Mouse (Mus musculus) stomach, embryonic 15.5 days (tissue): ENCODE measurements around the gene Naaladl1. TPM values are rescaled to one million over a fixed set of nuclear protein-coding genes. Genes with fewer than 3 reads are reported as not detected.

ENCODE experiments used
- ATAC-seq: fragments of 200-750 bp; cut with Nextera tagmentation; 2 replicates; pipeline ENCODE4 v1.8.0; 2017; ENCODE audit warnings: low read depth, moderate number of reproducible peaks, moderate TSS enrichment; ENCODE audit not compliant: insufficient read depth, low FRiP score
- H3K27ac ChIP-seq: fragments of 300-500 bp; sonication (generic); 2 replicates; pipeline ENCODE4 v1.5.1; 2015; ENCODE audit warnings: mild to moderate bottlenecking, inconsistent platforms
- H3K27me3 ChIP-seq: fragments of 300-500 bp; sonication (generic); replicated peaks from 2 replicates; pipeline ENCODE4 v1.6.1; 2015; ENCODE audit warnings: inconsistent platforms
- H3K36me3 ChIP-seq: fragments of 300-500 bp; sonication (generic); 2 replicates; pipeline ENCODE4 v1.6.1; 2015; ENCODE audit warnings: inconsistent platforms
- H3K4me1 ChIP-seq: fragments of 300-500 bp; sonication (generic); 2 replicates; pipeline ENCODE4 v1.6.1; 2015; ENCODE audit warnings: inconsistent platforms
- H3K4me2 ChIP-seq: fragments of 300-500 bp; sonication (generic); 2 replicates; pipeline ENCODE4 v1.6.1; 2015; ENCODE audit warnings: mild to moderate bottlenecking, inconsistent platforms
- H3K4me3 ChIP-seq: fragments of 300-500 bp; sonication (generic); replicated peaks from 2 replicates; pipeline ENCODE4 v1.5.1; 2015; ENCODE audit warnings: inconsistent platforms
- H3K9ac ChIP-seq: fragments of 300-500 bp; sonication (generic); 2 replicates; pipeline ENCODE4 v1.6.1; 2015; ENCODE audit warnings: inconsistent platforms
- H3K9me3 ChIP-seq: fragments of 300-500 bp; sonication (generic); 2 replicates; pipeline ENCODE4 v1.6.1; 2016; ENCODE audit warnings: inconsistent platforms
- WGBS: fragments of 180-500 bp; shearing (Covaris S2); methylation state at CpG from one replicate; pipeline ENCODE4 v1.1.7; 2015; 5-methylcytosine and 5-hydroxymethylcytosine counted together
- polyA plus RNA-seq: library from polyadenylated mRNA; unstranded; fragments of >200 nt; fragmentation: Nextera tagmentation; extraction: Ambion mirVana; gene quantifications from 2 replicates; pipeline ENCODE4 v1.2.1, GENCODE M21; 2015

The Naaladl1 gene
- polyA plus RNA-seq, 1 experiment from 2014 or later, result 5.9 TPM

DNA sequence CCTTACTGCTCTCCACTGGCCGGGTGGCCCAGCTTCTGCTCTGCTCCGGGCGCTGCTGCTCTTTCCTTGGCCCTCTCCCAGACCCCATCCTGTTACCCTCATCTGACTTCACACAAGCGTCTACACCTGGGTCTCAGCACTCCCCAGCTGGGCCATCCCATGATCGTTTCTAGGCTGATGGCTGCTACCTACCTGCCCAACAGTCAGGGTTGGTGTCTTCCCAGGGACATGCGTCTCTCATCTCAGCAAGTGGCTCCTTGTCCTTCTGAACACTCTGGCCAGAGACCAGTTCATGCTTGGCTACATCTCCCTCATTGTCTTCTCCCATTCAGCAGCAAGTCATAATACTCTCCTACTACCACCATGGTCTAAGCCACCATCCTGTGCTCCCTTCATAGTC lies 34.1 kb downstream of the Naaladl1 start:
- 94% methylated on average over 6 of the region's 6 CpGs for WGBS
- Histone ChIP-seq H3K4me1 (peaks cover 7% of the 10 kb centered on the region), H3K9ac (0 out of 2 replicates have a peak overlapping the region, but pooled peaks have one; percentile 84)

DNA sequence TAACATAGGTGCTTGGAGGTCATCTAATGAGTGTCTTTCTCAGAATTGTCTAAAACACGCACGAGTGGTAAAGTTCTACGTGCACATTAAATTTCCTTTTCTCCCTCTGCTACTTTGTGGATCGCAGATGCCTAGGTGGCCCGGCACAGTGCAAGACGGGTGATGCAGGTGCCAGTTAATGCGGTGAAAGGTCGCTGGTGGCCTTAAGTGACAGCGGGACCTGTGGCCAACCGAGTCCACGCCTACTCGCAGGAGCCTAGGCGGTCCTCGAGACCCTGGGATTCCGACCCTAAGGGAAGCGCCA lies 34.7 kb downstream of the Naaladl1 start:
- H3K4me3 ChIP-seq, result peak overlapping the region; percentile 78
- H3K9me3 ChIP-seq, result no peaks in the 10 kb centered on the region
- H3K27me3 ChIP-seq, result no peaks in the 10 kb centered on the region
- peaks cover 7% of the 10 kb centered on the region for H3K4me1 ChIP-seq
- H3K36me3 ChIP-seq, result peaks cover 5% of the 10 kb centered on the region; the same call in 1 of the 2 replicates
- H3K9ac ChIP-seq, result peak overlapping the region; percentile 84
- 4% methylated on average over 16 of the region's 16 CpGs for WGBS
- peak overlapping the region; percentile 96 for H3K27ac ChIP-seq
- ATAC-seq, result no peak
- H3K4me2 ChIP-seq, result peak overlapping the region; percentile 88

More for the DNA sequence above, 34.1 kb downstream of the Naaladl1 start:
- peak overlapping the region; percentile 96; the same call in 1 of the 2 replicates for H3K27ac ChIP-seq
- peak overlapping the region; percentile 88 for H3K4me2 ChIP-seq
- no peaks in the 10 kb centered on the region for H3K9me3 ChIP-seq
- H3K27me3 ChIP-seq, result no peaks in the 10 kb centered on the region
- peaks cover 5% of the 10 kb centered on the region; the same call in 1 of the 2 replicates for H3K36me3 ChIP-seq
- no peak for ATAC-seq
- peak overlapping the region; percentile 78 for H3K4me3 ChIP-seq

DNA sequence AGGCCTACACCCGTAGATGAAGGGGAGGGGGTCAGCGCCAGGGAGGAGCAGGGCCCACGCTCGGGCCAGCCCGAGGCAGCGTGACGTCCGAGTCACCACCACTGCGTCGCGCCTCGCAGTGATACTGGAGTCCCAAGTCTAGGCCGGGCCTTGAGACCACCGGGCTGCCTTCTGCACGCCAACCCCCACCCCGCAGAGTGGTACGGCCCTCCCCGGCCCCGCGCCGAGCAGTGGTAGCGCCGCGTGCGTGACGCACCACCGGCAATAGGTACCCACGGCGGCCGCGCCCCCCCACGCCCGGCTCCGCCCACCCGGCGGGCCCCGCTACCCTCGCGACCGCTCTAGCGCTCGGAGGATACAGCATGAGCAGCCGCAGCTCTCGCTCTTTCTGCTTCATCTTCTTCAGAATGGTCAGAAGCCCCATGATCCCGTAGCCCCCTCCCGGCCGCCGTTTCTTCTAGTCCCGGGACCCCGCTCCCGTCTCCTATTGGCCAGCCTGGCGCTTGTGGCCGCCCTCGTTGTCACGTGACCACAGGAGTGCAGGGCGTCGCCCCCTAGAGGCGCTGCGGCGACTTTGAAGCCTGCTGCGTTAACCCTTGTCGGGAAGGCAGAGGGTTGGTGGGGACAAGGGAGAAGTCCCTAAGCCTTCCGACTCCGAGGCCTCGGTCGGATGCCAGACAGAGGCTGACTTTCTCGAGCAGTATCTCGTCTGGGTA lies 35.3 kb downstream of the Naaladl1 start, which contains the start of gene Batf2:
Gene Batf2 (plus strand): TSS at position 306 of the 716 bp plus-strand sequence.
- peak; percentile 91 for ATAC-seq
- peak within 1 kb of the TSS; percentile 96 for H3K27ac ChIP-seq
- no peaks in the 10 kb centered on the region for H3K9me3 ChIP-seq
- peaks cover 7% of the 10 kb centered on the region for H3K4me1 ChIP-seq
- peak within 1 kb of the TSS; percentile 84 for H3K9ac ChIP-seq
- 0 out of 2 replicates have a peak, but pooled peaks cover 5% of the 10 kb centered on the region for H3K36me3 ChIP-seq
- no peaks in the 10 kb centered on the region for H3K27me3 ChIP-seq
- H3K4me3 ChIP-seq, result peak within 1 kb of the TSS; percentile 78
- WGBS, result under 1% methylated on average over 65 of the region's 68 CpGs
- peak within 1 kb of the TSS; percentile 88 for H3K4me2 ChIP-seq

GRCm38 (mm10) chr19:6141394-6141749 lies 35.8 kb downstream of the Naaladl1 start, which contains the start of gene Arl2:
Arl2 (minus strand) TSS chr19:6141548.
- peak within 1 kb of the TSS; percentile 96 for H3K27ac ChIP-seq
- WGBS, result under 1% methylated on average over 15 of the region's 15 CpGs
- peaks cover 7% of the 10 kb centered on the region for H3K4me1 ChIP-seq
- peak within 1 kb of the TSS; percentile 88 for H3K4me2 ChIP-seq
- H3K9ac ChIP-seq, result peak within 1 kb of the TSS; percentile 84
- H3K36me3 ChIP-seq, result 0 out of 2 replicates have a peak, but pooled peaks cover 5% of the 10 kb centered on the region
- H3K9me3 ChIP-seq, result no peaks in the 10 kb centered on the region
- peak; percentile 62 for ATAC-seq
- no peaks in the 10 kb centered on the region for H3K27me3 ChIP-seq
- H3K4me3 ChIP-seq, result peak within 1 kb of the TSS; percentile 78

DNA sequence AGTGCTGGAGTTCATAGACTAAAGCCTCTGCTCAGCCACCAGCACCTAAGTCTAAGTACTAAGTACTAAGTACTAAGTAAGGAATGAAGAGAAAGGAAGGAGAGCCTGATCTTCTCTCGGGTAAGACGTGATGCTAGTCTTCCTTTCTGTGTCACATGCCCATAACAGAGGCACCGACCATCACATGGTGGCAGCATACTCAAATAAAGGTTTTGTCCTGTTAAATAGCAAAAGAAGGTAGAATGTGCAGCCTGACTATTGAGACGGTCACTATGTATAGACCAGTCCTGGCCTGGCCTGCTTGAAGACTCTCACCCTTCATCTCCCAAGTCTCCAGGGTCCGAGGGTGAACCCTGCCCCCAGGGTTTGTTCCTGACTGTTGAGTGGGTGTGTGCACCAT lies 39.3 kb downstream of the Naaladl1 start:
- peaks cover 7% of the 10 kb centered on the region for H3K4me1 ChIP-seq
- 68% methylated on average over 5 of the region's 5 CpGs for WGBS
- no peak overlapping the region for H3K27ac ChIP-seq
- H3K9me3 ChIP-seq, result no peaks in the 10 kb centered on the region
- no peaks in the 10 kb centered on the region for H3K36me3 ChIP-seq
- no peak for ATAC-seq
- no peak overlapping the region for H3K4me3 ChIP-seq
- no peak overlapping the region for H3K9ac ChIP-seq
- no peaks in the 10 kb centered on the region for H3K27me3 ChIP-seq
- no peak overlapping the region for H3K4me2 ChIP-seq

- no peak overlapping the region for H3K9ac ChIP-seq
- no peaks in the 10 kb centered on the region for H3K4me1 ChIP-seq
- no peaks in the 10 kb centered on the region for H3K9me3 ChIP-seq
- H3K27ac ChIP-seq, result no peak overlapping the region
- H3K4me2 ChIP-seq, result no peak overlapping the region
- H3K4me3 ChIP-seq, result no peak overlapping the region
- no peaks in the 10 kb centered on the region for H3K27me3 ChIP-seq
- no peak for ATAC-seq
- 80% methylated on average over 9 of the region's 9 CpGs for WGBS
- no peaks in the 10 kb centered on the region for H3K36me3 ChIP-seq
These were observed 49.6 kb downstream of the Naaladl1 start for GRCm38 (mm10) chr19:6155174-6155573.

DNA sequence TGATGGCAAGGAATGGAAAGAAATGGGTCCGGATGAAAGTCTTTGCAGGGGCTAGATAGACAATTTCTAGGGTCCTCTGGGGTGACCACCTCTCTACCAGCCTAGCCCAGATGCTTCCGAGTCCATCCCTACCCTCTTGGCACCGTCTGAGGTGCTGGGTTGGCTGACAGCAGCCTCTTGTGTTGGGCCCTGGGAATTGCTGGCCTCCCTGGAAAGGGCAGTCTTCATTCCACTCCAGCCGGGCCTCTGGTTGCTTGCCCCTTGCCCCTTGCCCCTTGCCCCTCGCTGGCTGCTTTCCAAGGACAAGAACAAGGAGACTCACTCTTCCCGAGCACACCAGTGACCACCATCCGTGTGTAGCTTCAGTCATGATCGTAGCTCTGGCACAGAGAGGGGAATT lies 50.8 kb downstream of the Naaladl1 start:
- WGBS, result 63% methylated on average over 8 of the region's 8 CpGs
- Histone ChIP-seq H3K27me3 (no peaks in the 10 kb centered on the region), H3K4me1 (no peaks in the 10 kb centered on the region), H3K9ac (no peak overlapping the region), H3K9me3 (no peaks in the 10 kb centered on the region), H3K36me3 (no peaks in the 10 kb centered on the region), H3K27ac (no peak overlapping the region), H3K4me2 (no peak overlapping the region), H3K4me3 (no peak overlapping the region)
- ATAC-seq, result no peak

DNA sequence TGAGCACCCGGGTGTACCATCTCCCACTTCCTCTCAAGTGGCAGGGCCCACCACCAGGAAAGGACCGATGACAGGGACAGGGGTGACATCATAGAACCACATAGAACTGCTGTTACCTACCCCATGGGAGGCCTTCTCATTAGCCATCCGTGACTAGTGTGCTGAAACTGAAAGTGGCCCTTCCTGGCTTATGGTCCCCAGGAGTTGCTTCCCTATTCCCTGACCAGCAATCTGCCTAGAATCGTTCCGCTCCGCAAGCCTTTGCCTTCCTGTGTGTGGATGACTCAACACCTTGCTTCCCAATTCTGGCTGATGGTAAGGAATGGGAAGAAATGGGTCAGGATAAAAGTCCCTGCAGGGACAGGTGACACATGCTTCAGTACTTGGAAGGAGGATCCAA lies 51.6 kb downstream of the Naaladl1 start:
- Histone ChIP-seq H3K27me3 (no peaks in the 10 kb centered on the region), H3K4me1 (no peaks in the 10 kb centered on the region), H3K4me2 (no peak overlapping the region), H3K27ac (no peak overlapping the region), H3K9ac (no peak overlapping the region), H3K9me3 (no peaks in the 10 kb centered on the region), H3K4me3 (no peak overlapping the region), H3K36me3 (no peaks in the 10 kb centered on the region)
- WGBS, result 60% methylated on average over 6 of the region's 6 CpGs
- ATAC-seq, result no peak

GRCm38 (mm10) chr19:6163872-6164547 lies 58.4 kb downstream of the Naaladl1 start:
- WGBS, result 53% methylated on average over 10 of the region's 10 CpGs
- Histone ChIP-seq H3K4me2 (no peak overlapping the region; the same call in 1 of the 2 replicates), H3K27me3 (no peaks in the 10 kb centered on the region), H3K36me3 (no peaks in the 10 kb centered on the region), H3K4me1 (no peaks in the 10 kb centered on the region), H3K27ac (no peak overlapping the region), H3K9me3 (no peaks in the 10 kb centered on the region), H3K9ac (no peak overlapping the region), H3K4me3 (no peak overlapping the region)
- ATAC-seq, result no peak; the same call in 1 of the 2 replicates

Other genes with a start within 250 kb of the Naaladl1 start
- gene Frmd8, start 230.5 kb upstream of the Naaladl1 start, polyA plus RNA-seq, result 25.3 and 27.7 TPM in 2 replicates
- gene Slc25a45, start 228.0 kb upstream of the Naaladl1 start, polyA plus RNA-seq, result 5.5 TPM in 2 replicates
- gene Tigd3, start 211.6 kb upstream of the Naaladl1 start, polyA plus RNA-seq, result 2.3 and 2.4 TPM in 2 replicates
- gene Dpf2, start 192.8 kb upstream of the Naaladl1 start, polyA plus RNA-seq, result 98.7 and 118 TPM in 2 replicates
- 9.6 and 11.0 TPM in 2 replicates for gene Cdc42ep2, start 181.0 kb upstream of the Naaladl1 start, polyA plus RNA-seq
- gene Pola2, start 141.6 kb upstream of the Naaladl1 start, polyA plus RNA-seq, result 60.9 and 64.2 TPM in 2 replicates
- not detected in 2 replicates for gene Slc22a20, start 119.6 kb upstream of the Naaladl1 start, polyA plus RNA-seq
- 15.2 and 16.4 TPM in 2 replicates for gene Capn1, start 89.9 kb upstream of the Naaladl1 start, polyA plus RNA-seq
- 26.7 and 31.7 TPM in 2 replicates for gene Syvn1, start 59.2 kb upstream of the Naaladl1 start, polyA plus RNA-seq
- 68.0 and 70.4 TPM in 2 replicates for gene Mrpl49, start 48.0 kb upstream of the Naaladl1 start, polyA plus RNA-seq
- 625 and 772 TPM in 2 replicates for gene Fau, start 47.9 kb upstream of the Naaladl1 start, polyA plus RNA-seq
- 34.6 and 36.6 TPM in 2 replicates for gene Znhit2, start 44.6 kb upstream of the Naaladl1 start, polyA plus RNA-seq
- gene Tm7sf2, start 37.4 kb upstream of the Naaladl1 start, polyA plus RNA-seq, result 27.7 and 30.0 TPM in 2 replicates
- 69.1 and 70.0 TPM in 2 replicates for gene Vps51, start 28.6 kb upstream of the Naaladl1 start, polyA plus RNA-seq
- gene Tmem262, start 25.7 kb upstream of the Naaladl1 start, polyA plus RNA-seq, result not detected in 2 replicates
- 2.0 and 2.3 TPM in 2 replicates for gene Gm28374, start 23.5 kb upstream of the Naaladl1 start, polyA plus RNA-seq
- gene Zfpl1, start 20.8 kb upstream of the Naaladl1 start, polyA plus RNA-seq, result 61.5 and 69.8 TPM in 2 replicates
- 29.9 and 32.7 TPM in 2 replicates for gene Cdca5, start 20.8 kb upstream of the Naaladl1 start, polyA plus RNA-seq
- gene AC131692.1, start 11.4 kb upstream of the Naaladl1 start, polyA plus RNA-seq, result 0.28 TPM in 1 of 2 replicates, not detected in the other
- 40.7 and 46.1 TPM in 2 replicates for gene Sac3d1, start 12.9 kb downstream of the Naaladl1 start, polyA plus RNA-seq
- gene Snx15, start 22.5 kb downstream of the Naaladl1 start, polyA plus RNA-seq, result 29.2 and 29.9 TPM in 2 replicates
- 0.34 and 0.55 TPM in 2 replicates for gene Batf2, start 35.2 kb downstream of the Naaladl1 start, polyA plus RNA-seq
- gene Arl2, start 35.8 kb downstream of the Naaladl1 start, polyA plus RNA-seq, result 101 and 102 TPM in 2 replicates
- not detected in 2 replicates for gene Majin, start 78.6 kb downstream of the Naaladl1 start, polyA plus RNA-seq
- 0.62 TPM in 2 replicates for gene Gpha2, start 120.6 kb downstream of the Naaladl1 start, polyA plus RNA-seq
- gene Ppp2r5b, start 130.1 kb downstream of the Naaladl1 start, polyA plus RNA-seq, result 20.5 and 23.7 TPM in 2 replicates
- 7.6 and 10.6 TPM in 2 replicates for gene Atg2a, start 135.9 kb downstream of the Naaladl1 start, polyA plus RNA-seq
- gene Ehd1, start 170.9 kb downstream of the Naaladl1 start, polyA plus RNA-seq, result 67.3 and 73.4 TPM in 2 replicates
- gene Cdc42bpg, start 200.7 kb downstream of the Naaladl1 start, polyA plus RNA-seq, result 1.3 and 1.5 TPM in 2 replicates
- gene Men1, start 229.2 kb downstream of the Naaladl1 start, polyA plus RNA-seq, result 70.2 and 74.3 TPM in 2 replicates
- gene Map4k2, start 235.4 kb downstream of the Naaladl1 start, polyA plus RNA-seq, result 11.4 and 13.8 TPM in 2 replicates